Mouse (Mus musculus): Measurements from ENCODE around the gene Prss32.
"Not testable (repeated sequence)": the region's sequence is repeated elsewhere in the genome, so short reads cannot be mapped to it uniquely, and the experiment has no call there.

Prss32 gene

GRCm38 (mm10) chr17:23843141-23843811, 379 bp upstream of the Prss32 start:
- DNase-seq, result no peak

GRCm38 (mm10) chr17:23850028-23850427, 6.4 kb downstream of the Prss32 start:
- DNase-seq, result no peak

GRCm38 (mm10) chr17:23850853-23851749, 7.4 kb downstream of the Prss32 start:
- peak; percentile 44 to 61 for DNase-seq

GRCm38 (mm10) chr17:23853292-23853691, 9.6 kb downstream of the Prss32 start:
- peak; percentile 60 to 65 for DNase-seq

GRCm38 (mm10) chr17:23854229-23854765, 10.6 kb downstream of the Prss32 start:
- no peak for DNase-seq

GRCm38 (mm10) chr17:23857193-23857592, 13.5 kb downstream of the Prss32 start:
- no peak for DNase-seq

GRCm38 (mm10) chr17:23857913-23858312, 14.3 kb downstream of the Prss32 start:
- no peak for DNase-seq

- DNase-seq, result no peak
Observed at GRCm38 (mm10) chr17:23862926-23863325, 19.3 kb downstream of the Prss32 start.

GRCm38 (mm10) chr17:23867756-23868155, 24.1 kb downstream of the Prss32 start, which contains the start of gene Prss21:
Gene Prss21 (plus strand): TSS chr17:23868056.
- DNase-seq, result no peak

GRCm38 (mm10) chr17:23868513-23868912, 24.9 kb downstream of the Prss32 start:
- no peak for DNase-seq

- DNase-seq, result no peak
Observed at GRCm38 (mm10) chr17:23873884-23874856, 30.5 kb downstream of the Prss32 start.

GRCm38 (mm10) chr17:23876741-23877140, 33.1 kb downstream of the Prss32 start:
- no peak for DNase-seq

GRCm38 (mm10) chr17:23877166-23877565, 33.5 kb downstream of the Prss32 start:
- no peak for DNase-seq

- not testable (repeated sequence) for DNase-seq
Observed at GRCm38 (mm10) chr17:23880576-23880975, 36.9 kb downstream of the Prss32 start, which contains the start of the genes Dcpp1 and Dcpp2. Gene Dcpp1 (plus strand): TSS chr17:23880876. Gene Dcpp2 (plus strand): TSS chr17:23880880.
